Mouse (Mus musculus) liver, embryonic 12.5 days (tissue): ENCODE data around the gene Dock1. TPM values are rescaled to one million over a fixed set of nuclear protein-coding genes. Genes with fewer than 3 reads are reported as not detected.

Experiments used
- ATAC-seq: fragments of 200-750 bp; cut with Nextera tagmentation; 2 replicates; pipeline ENCODE4 v1.8.0; 2017; ENCODE audit warnings: moderate number of reproducible peaks, mild to moderate bottlenecking, moderate library complexity
- H3K27ac ChIP-seq: fragments of 300-500 bp; sonication (generic); 2 replicates; pipeline ENCODE4 v1.5.1; 2016; ENCODE audit warnings: mild to moderate bottlenecking
- H3K27me3 ChIP-seq: fragments of 300-500 bp; sonication (generic); replicated peaks from 2 replicates; pipeline ENCODE4 v1.6.1; 2016; ENCODE audit warnings: mild to moderate bottlenecking, moderate library complexity
- H3K36me3 ChIP-seq: fragments of 300-500 bp; sonication (generic); 2 replicates; pipeline ENCODE4 v1.6.1; 2016; ENCODE audit warnings: mild to moderate bottlenecking, moderate library complexity
- H3K4me1 ChIP-seq: fragments of 300-500 bp; sonication (generic); 2 replicates; pipeline ENCODE4 v1.6.1; 2016
- H3K4me2 ChIP-seq: fragments of 300-500 bp; sonication (generic); 2 replicates; pipeline ENCODE4 v1.6.1; 2016; ENCODE audit warnings: mild to moderate bottlenecking, moderate library complexity
- H3K4me3 ChIP-seq: fragments of 300-500 bp; sonication (generic); 2 replicates; pipeline ENCODE4 v1.5.1; 2016; ENCODE audit warnings: mild to moderate bottlenecking, moderate library complexity
- H3K9ac ChIP-seq: fragments of 300-500 bp; sonication (generic); 2 replicates; pipeline ENCODE4 v1.6.1; 2016; ENCODE audit warnings: mild to moderate bottlenecking, moderate library complexity
- H3K9me3 ChIP-seq: fragments of 300-500 bp; sonication (generic); replicated peaks from 2 replicates; pipeline ENCODE4 v1.6.1; 2016; ENCODE audit warnings: mild to moderate bottlenecking, moderate library complexity
- WGBS: fragments of 180-500 bp; shearing (Covaris S2); methylation state at CpG from one replicate; pipeline ENCODE4 v1.1.7; 2016; ENCODE audit not compliant: insufficient replicate concordance; 5-methylcytosine and 5-hydroxymethylcytosine counted together
- polyA plus RNA-seq: library from polyadenylated mRNA; unstranded; fragments of >200 nt; fragmentation: Nextera tagmentation; extraction: Ambion mirVana; gene quantifications from 2 replicates; pipeline ENCODE4 v1.2.1, GENCODE M21; 2016

The Dock1 gene
- polyA plus RNA-seq, 1 experiment from 2014 or later = 6.4 TPM

DNA sequence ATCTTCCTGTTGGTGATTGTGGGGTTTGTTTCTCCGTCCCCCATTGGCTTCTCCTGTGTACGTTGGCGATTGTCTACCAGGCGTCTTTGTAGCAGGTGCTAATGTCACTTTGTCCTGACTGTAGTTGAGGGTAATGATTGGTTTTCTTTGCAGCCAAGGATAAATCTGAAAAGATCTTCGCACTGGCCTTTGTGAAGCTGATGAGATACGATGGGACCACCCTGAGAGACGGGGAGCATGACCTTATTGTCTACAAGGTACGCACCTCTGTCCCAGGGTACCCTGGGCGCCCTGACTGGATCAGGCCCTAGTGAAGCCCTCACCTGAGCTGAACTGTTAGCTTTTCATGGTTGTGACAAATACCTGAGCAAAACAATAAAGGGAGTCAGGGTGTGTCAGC is 100.9 kb downstream of the Dock1 start:
- Histone ChIP-seq H3K4me2 (no peak overlapping the region), H3K9ac (no peak overlapping the region), H3K27ac (no peak overlapping the region), H3K36me3 (peaks cover 42% of the 10 kb centered on the region), H3K27me3 (no peaks in the 10 kb centered on the region), H3K4me3 (no peak overlapping the region), H3K4me1 (no peaks in the 10 kb centered on the region), H3K9me3 (no peaks in the 10 kb centered on the region)
- WGBS = 85% methylated on average over 9 of the region's 9 CpGs
- ATAC-seq = no peak

DNA sequence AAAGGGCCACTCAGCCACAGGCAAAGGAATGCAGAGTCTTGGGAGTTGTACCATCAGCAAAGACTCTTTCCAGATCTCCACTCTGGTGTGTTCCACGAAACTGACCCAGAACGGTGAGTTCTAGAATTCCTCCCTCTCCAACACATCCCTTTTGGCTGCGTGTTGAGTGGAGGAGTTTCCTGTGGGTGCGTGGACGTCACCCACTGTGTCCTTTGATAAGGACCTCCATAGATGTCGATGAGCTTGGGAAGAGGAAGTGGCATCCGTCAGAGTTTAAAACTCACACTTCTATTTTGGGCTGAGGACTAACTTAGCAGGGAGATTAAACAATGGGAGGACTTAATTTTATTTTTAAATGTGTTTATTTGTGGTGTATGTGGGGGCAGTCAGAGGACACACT is 101.9 kb downstream of the Dock1 start:
- WGBS = 42% methylated on average over 7 of the region's 7 CpGs
- no peak for ATAC-seq
- H3K36me3 ChIP-seq = peaks cover 35% of the 10 kb centered on the region
- H3K9me3 ChIP-seq = no peaks in the 10 kb centered on the region
- H3K9ac ChIP-seq = no peak overlapping the region
- no peak overlapping the region for H3K27ac ChIP-seq
- H3K4me3 ChIP-seq = no peak overlapping the region
- H3K4me1 ChIP-seq = no peaks in the 10 kb centered on the region
- no peak overlapping the region for H3K4me2 ChIP-seq
- H3K27me3 ChIP-seq = no peaks in the 10 kb centered on the region

DNA sequence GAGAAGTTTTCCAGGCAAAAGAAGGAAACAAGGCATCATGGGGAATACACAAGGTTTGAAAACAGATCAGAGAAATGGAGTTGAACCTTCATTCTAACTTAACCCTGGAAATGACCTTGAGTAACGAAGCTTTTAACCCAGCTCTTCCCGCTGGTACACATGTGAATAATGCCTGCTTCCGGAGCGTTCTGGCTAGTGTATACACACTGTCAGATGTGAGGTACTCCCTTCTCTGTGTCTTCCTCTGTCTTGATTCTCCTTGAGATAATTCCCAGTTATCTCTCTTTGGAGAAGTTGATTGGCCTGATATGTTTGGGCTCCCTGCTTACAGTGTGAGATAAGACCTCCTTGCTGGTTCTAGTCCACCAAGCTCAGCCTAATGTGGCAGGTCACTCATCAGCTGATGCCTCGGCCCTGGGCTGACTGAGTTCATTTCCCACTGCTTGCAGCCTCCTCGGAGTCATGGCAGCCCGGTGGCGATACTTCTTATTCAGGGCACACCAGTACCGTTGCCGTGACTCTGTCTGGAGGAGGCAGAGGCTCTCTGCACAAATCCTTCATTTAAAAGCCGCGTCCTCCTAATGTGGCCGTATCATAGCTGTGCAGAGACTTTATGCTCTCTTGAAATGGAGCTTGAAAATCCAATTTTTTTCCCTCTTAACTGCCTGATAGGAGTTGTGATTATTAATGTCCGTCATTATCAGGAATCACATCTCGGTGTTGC is 102.6 kb downstream of the Dock1 start:
- peaks cover 39% of the 10 kb centered on the region for H3K36me3 ChIP-seq
- no peak for ATAC-seq
- H3K4me1 ChIP-seq = no peaks in the 10 kb centered on the region
- no peaks in the 10 kb centered on the region for H3K27me3 ChIP-seq
- WGBS = 79% methylated on average over 15 of the region's 15 CpGs
- no peak overlapping the region for H3K4me2 ChIP-seq
- no peak overlapping the region for H3K4me3 ChIP-seq
- no peak overlapping the region for H3K9ac ChIP-seq
- H3K9me3 ChIP-seq = no peaks in the 10 kb centered on the region
- H3K27ac ChIP-seq = no peak overlapping the region

DNA sequence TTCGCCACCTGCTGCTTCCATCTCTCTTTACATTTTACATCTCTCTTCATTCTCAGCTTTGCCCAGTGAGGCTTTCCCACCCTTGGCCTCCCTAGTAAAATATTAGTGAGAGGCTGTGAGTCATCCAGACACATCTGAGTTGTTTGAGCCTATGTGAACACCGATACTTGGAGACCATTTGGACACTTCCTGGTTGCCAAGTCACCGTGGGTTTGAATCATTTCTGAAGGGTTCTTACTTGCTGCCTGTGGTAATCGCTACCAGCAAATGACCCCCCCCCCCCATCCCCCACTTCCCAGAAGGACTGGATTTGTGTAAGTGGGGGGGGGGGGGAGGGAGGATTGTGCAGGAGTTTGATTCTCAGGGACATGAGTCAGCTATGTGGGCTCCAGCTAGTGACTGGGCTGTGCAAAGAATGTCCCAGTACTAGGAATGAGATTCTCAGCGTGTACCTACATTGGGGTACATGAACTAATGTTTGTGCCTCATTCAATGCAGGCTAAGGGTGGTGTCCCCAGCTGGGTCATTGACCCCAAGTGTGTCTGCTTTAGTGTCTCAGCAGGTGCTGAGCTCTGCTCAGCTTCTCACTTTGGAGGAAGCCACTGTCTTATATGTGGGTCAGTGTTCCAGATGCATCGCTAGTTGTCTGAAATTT is 103.4 kb downstream of the Dock1 start:
- Histone ChIP-seq H3K27me3 (no peaks in the 10 kb centered on the region), H3K4me1 (no peaks in the 10 kb centered on the region), H3K27ac (no peak overlapping the region), H3K9ac (no peak overlapping the region), H3K36me3 (peaks cover 38% of the 10 kb centered on the region), H3K9me3 (no peaks in the 10 kb centered on the region), H3K4me2 (no peak overlapping the region), H3K4me3 (no peak overlapping the region)
- no peak for ATAC-seq
- whole genome bisulfite sequencing = 61% methylated on average over 6 of the region's 6 CpGs

DNA sequence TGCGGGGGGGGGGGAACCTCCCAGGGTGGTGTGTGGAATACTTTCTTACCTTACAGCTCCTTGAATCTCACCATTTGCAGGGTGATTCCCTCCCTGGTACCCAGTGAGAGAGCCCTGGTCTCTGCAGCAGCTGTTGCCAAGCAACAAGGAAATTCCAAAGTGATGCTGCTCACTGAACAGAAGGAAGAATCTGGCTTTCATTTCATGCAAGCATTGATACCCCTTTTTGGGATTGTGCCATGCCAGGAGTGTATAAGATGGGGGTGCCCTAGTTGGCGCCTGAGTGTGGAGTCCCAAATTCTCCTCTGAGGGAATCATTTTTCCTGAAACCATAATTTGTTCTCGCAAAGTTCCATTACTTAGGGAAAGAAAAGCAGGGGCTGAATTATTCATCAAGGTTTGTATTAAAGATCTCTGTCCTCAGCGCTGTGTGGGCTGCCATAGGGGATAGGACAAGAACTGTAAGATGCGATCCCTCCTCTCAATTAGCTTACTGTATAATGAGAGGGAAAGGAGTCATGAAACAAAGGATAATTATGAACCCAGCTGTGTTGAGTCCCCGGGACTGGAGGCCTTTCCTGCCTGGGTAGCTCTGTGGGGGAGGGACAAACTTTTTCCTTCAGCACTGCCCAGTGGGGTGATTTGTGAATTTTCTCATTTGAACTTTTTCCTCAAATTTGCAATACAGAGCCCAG is 104.2 kb downstream of the Dock1 start:
- Histone ChIP-seq H3K36me3 (peaks cover 30% of the 10 kb centered on the region), H3K4me3 (no peak overlapping the region), H3K9me3 (no peaks in the 10 kb centered on the region), H3K27ac (no peak overlapping the region), H3K9ac (no peak overlapping the region), H3K27me3 (no peaks in the 10 kb centered on the region), H3K4me1 (no peaks in the 10 kb centered on the region), H3K4me2 (no peak overlapping the region)
- WGBS = 77% methylated on average over 6 of the region's 6 CpGs
- ATAC-seq = no peak

DNA sequence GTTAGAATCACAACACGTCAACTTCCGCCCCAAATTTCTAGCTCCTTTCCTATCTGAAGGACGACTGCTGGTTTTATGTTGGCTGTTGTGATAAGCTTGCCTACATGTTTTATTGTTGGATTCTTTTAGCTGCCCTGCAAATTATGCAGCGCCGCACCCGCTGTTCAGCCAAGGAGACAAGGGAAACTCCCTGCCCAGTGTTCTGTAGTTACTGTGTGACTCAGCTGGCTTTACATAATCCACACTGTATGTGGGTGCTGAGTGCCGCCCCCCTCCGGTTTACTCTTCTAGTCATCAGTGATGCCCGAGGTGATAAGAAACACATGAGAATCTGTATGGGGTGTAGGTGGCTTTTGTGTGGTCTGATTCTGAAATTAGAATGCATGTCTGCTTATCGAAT is 105.2 kb downstream of the Dock1 start:
- Histone ChIP-seq H3K36me3 (peaks cover 28% of the 10 kb centered on the region), H3K27me3 (no peaks in the 10 kb centered on the region), H3K9ac (no peak overlapping the region), H3K4me1 (no peaks in the 10 kb centered on the region), H3K4me3 (no peak overlapping the region), H3K9me3 (no peaks in the 10 kb centered on the region), H3K4me2 (no peak overlapping the region), H3K27ac (no peak overlapping the region)
- WGBS = 76% methylated on average over 10 of the region's 10 CpGs
- ATAC-seq = no peak

DNA sequence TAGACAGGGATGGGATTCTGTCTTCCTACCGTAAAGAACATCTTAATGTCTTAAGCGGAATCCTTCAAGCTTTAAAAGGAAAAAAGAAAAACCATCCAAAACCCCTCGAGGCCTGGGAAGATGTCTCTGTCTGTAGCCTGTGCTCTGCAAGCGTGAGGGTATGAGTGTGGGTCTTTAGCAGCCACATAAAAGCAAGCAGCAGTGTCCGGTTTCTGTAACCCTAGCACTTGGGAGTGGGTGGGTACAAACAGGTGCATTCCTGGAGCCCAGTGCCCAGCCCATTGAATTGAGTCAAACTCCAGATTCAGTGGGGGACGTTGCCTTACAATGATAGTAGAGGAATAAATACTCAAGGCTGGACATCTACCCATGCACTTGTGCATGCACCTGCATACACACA is 105.9 kb downstream of the Dock1 start:
- peaks cover 23% of the 10 kb centered on the region for H3K36me3 ChIP-seq
- H3K9ac ChIP-seq = no peak overlapping the region
- no peaks in the 10 kb centered on the region for H3K27me3 ChIP-seq
- H3K4me2 ChIP-seq = no peak overlapping the region
- H3K4me1 ChIP-seq = no peaks in the 10 kb centered on the region
- no peak for ATAC-seq
- whole genome bisulfite sequencing = 73% methylated on average over 6 of the region's 6 CpGs
- no peaks in the 10 kb centered on the region for H3K9me3 ChIP-seq
- H3K4me3 ChIP-seq = no peak overlapping the region
- H3K27ac ChIP-seq = no peak overlapping the region

DNA sequence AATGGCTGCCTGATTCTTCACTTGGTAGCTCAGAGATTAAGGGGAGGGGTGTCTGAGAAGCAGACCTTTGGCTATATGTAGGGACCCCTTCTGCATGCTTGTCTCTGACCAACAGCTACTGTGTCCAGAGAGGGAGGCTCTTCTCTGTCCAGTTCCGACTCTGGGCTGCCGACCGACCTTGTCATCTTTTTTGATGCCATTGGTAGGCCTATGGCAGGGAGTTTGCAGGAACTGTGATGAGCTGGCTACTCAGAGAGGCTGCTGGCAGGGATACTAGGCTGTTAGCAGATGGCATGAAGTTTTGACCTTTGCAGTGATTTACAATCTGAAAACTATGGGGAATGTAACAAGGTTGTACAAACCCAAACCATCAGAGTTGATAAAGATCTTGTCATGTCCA is 109.3 kb downstream of the Dock1 start:
- peaks cover 11% of the 10 kb centered on the region; the same call in 1 of the 2 replicates for H3K36me3 ChIP-seq
- no peak overlapping the region for H3K9ac ChIP-seq
- no peaks in the 10 kb centered on the region for H3K4me1 ChIP-seq
- H3K4me3 ChIP-seq = no peak overlapping the region
- ATAC-seq = no peak
- WGBS = 77% methylated on average over 3 of the region's 3 CpGs
- H3K9me3 ChIP-seq = no peaks in the 10 kb centered on the region
- H3K27me3 ChIP-seq = no peaks in the 10 kb centered on the region
- no peak overlapping the region for H3K4me2 ChIP-seq
- no peak overlapping the region for H3K27ac ChIP-seq

DNA sequence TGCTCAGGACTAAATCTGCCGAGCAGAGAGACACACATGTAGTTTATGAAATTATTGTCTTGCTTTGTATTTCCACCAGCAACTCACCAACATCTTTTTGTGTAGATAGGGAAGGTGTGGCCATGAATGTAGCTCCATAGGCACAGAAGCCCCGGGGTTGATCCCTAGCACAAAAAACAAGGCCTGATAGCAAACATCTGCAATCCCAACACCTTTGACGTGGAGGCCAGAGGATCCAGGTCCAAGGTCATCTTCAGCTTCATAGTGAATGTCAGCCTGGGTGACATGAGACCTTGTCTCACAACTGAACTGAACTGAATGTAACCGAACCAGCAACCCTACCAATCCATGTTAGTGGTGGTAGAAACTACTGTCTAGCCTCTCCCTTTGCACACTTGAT is 116.7 kb downstream of the Dock1 start:
- H3K27ac ChIP-seq = no peak overlapping the region
- whole genome bisulfite sequencing = 65% methylated on average over 4 of the region's 4 CpGs
- H3K9me3 ChIP-seq = no peaks in the 10 kb centered on the region
- no peak overlapping the region for H3K4me2 ChIP-seq
- H3K27me3 ChIP-seq = no peaks in the 10 kb centered on the region
- no peaks in the 10 kb centered on the region for H3K4me1 ChIP-seq
- ATAC-seq = no peak
- H3K36me3 ChIP-seq = peaks cover 2% of the 10 kb centered on the region; the same call in 1 of the 2 replicates
- no peak overlapping the region for H3K4me3 ChIP-seq
- H3K9ac ChIP-seq = no peak overlapping the region

DNA sequence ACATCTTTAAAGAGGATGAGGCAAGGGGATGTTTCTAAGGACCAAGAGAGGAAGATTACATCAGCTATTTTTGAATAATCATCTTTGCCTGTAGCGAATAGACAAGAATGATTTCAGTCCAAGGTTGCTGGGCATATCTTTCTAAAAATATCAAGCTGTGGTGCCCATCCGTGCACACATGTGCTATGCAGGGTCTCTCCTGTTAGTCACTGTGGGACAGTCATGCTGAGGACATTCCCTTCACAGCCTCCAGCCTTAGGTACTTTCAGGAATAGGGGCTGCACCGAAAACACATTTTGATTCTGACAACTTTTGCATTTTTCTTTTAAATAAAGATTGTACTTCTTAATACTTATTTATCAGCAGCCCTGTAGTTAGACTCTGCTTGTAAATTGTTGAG is 124.4 kb downstream of the Dock1 start:
- Histone ChIP-seq H3K4me2 (no peak overlapping the region), H3K4me1 (no peaks in the 10 kb centered on the region), H3K9ac (no peak overlapping the region), H3K36me3 (peaks cover 6% of the 10 kb centered on the region; the same call in 1 of the 2 replicates), H3K27ac (no peak overlapping the region), H3K9me3 (no peaks in the 10 kb centered on the region), H3K4me3 (no peak overlapping the region), H3K27me3 (no peaks in the 10 kb centered on the region)
- no peak for ATAC-seq
- WGBS = 53% methylated on average over 3 of the region's 3 CpGs

DNA sequence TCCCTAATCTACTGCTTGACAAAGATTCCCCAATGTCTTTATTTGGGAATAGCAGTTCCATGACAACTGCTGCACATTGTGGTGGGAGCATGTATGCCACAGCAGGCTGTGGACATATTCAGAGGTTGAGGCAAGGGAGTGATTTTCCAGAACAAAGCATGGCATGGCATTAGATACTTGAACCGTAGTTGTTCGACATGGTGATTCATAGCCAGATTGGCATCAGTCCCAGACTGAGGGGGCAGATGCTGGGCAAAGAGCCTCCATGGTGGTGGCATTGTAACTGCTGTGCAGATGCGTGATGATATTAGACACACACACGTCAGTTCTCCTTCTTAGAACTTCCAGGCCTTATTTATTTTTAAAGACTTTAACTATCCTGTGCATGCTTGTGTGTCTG is 129.6 kb downstream of the Dock1 start:
- ATAC-seq = no peak
- Histone ChIP-seq H3K36me3 (peaks cover 4% of the 10 kb centered on the region; the same call in 1 of the 2 replicates), H3K9me3 (no peaks in the 10 kb centered on the region), H3K27me3 (no peaks in the 10 kb centered on the region), H3K4me2 (no peak overlapping the region), H3K27ac (no peak overlapping the region), H3K9ac (no peak overlapping the region), H3K4me1 (no peaks in the 10 kb centered on the region), H3K4me3 (no peak overlapping the region)
- WGBS = 75% methylated on average over 4 of the region's 4 CpGs

DNA sequence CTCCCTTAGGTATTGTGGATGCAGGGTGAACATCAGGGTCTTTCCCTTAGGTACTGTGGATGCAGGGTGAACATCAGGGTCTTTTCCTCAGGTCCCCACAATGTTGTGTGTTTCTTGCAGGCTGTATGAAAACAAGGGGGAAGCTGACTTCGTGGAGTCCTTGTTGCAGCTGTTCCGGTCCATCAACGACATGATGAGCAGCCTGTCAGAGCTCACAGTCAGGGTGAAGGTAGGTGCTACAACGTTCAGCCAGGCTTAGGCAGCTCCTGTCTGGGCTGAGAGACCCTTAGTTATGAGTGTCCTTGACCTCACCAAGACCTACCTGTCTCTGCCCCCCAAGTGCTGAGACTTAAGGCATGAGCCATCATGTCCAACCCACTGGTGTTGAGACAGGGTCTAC is 134.0 kb downstream of the Dock1 start:
- peaks cover 4% of the 10 kb centered on the region; the same call in 1 of the 2 replicates for H3K36me3 ChIP-seq
- no peak overlapping the region for H3K9ac ChIP-seq
- no peaks in the 10 kb centered on the region for H3K27me3 ChIP-seq
- H3K27ac ChIP-seq = no peak overlapping the region
- H3K4me3 ChIP-seq = no peak overlapping the region
- no peak for ATAC-seq
- WGBS = 79% methylated on average over 4 of the region's 4 CpGs
- no peaks in the 10 kb centered on the region for H3K4me1 ChIP-seq
- H3K4me2 ChIP-seq = no peak overlapping the region
- H3K9me3 ChIP-seq = no peaks in the 10 kb centered on the region
